Mouse (Mus musculus) cerebellum, adult 9-10 months (tissue): Measurements from ENCODE around the gene Defb29.

ENCODE experiments used
- DNase-seq: peaks from one replicate; pipeline ENCODE4 v3.0.0; 2022

The Defb29 gene

DNA sequence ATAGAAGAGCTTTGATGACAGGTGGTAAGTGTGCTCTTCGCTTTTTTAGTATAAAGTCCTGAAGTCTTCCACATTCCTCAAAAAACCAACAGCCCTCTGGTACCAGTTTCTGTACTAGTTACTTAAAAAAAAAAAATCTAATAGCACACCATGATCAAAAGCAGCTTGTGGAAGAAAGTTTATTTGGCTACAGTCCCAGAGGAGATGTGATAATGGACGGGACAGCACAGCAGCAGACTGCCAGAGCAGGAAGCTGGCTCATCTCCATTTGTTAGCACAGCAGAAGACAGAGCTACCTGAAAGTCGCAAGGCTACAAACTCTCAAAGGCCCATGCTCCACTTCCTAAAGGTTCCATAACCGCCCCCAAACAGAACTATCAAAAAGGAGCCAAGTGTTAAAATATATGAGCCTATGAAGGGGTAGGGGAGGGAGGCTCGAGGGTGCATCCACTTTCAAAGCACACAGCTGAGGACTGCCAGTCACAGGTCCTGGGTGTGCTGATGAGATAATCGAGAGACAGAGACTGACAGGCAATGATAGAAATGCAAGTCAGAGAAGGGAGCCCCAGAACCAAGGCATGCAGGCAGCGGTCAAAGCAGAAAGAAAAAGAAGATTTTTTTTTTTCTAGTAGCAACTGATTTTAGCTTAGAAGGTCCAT lies 39.6 kb downstream of the Defb29 start:
- DNase-seq, result no peak

- no peak for DNase-seq
Measured at GRCm38 (mm10) chr2:152498020-152498419, 41.9 kb downstream of the Defb29 start.

- no peak for DNase-seq
Measured at GRCm38 (mm10) chr2:152493151-152493550, 46.7 kb downstream of the Defb29 start.

DNA sequence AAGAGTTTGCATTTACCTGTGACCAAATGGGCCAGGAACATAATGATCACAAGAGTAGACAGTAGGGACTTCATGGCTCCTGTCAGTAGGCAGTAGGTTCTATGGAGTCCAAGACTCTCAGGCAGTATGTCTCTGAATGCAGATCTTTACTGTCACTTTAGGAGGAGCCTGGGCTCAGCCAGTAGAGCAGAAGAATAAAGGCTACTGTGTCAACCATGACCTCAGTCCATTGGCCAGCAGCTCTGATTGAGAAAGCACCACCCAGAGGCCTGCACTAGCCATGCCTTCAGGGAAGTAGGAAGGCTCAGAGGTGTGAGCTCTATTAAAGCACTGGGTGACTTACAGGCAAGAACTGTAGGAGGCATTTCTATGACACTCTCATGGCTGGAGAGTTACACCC lies 49.9 kb downstream of the Defb29 start, which contains the start of gene Defb22:
Gene Defb22 (minus strand): TSS at position 101 of the 400 bp plus-strand sequence.
- no peak for DNase-seq
